Mouse (Mus musculus) intestine, embryonic 16.5 days (tissue): ENCODE data around the gene Acvr1c. TPM values are rescaled to one million over a fixed set of nuclear protein-coding genes. Genes with fewer than 3 reads are reported as not detected.
A peak's percentile ranks its signal among the peaks of the same experiment; 100 is the strongest.

ENCODE experiments used
- ATAC-seq: fragments of 200-750 bp; cut with Nextera tagmentation; 2 replicates; pipeline ENCODE4 v1.8.0; 2017; ENCODE audit warnings: moderate TSS enrichment, moderate library complexity
- H3K27ac ChIP-seq: fragments of 300-500 bp; sonication (generic); 2 replicates; pipeline ENCODE4 v1.5.1; 2014; ENCODE audit warnings: mild to moderate bottlenecking, low read length
- H3K27me3 ChIP-seq: fragments of 300-500 bp; sonication (generic); replicated peaks from 2 replicates; pipeline ENCODE4 v1.6.1; 2014; ENCODE audit warnings: low read length, control low read depth, mixed read lengths; ENCODE audit not compliant: control insufficient read depth, insufficient read depth
- H3K36me3 ChIP-seq: fragments of 300-500 bp; sonication (generic); 2 replicates; pipeline ENCODE4 v1.6.1; 2014; ENCODE audit warnings: low read length, control low read depth; ENCODE audit not compliant: control insufficient read depth, insufficient read depth
- H3K4me1 ChIP-seq: fragments of 300-500 bp; sonication (generic); 2 replicates; pipeline ENCODE4 v1.6.1; 2014; ENCODE audit warnings: low read length, control low read depth, mixed read lengths; ENCODE audit not compliant: control insufficient read depth, insufficient read depth
- H3K4me2 ChIP-seq: fragments of 300-500 bp; sonication (generic); 2 replicates; pipeline ENCODE4 v1.6.1; 2014; ENCODE audit warnings: low read depth, low read length, control low read depth
- H3K4me3 ChIP-seq: fragments of 300-500 bp; sonication (generic); 2 replicates; pipeline ENCODE4 v1.5.1; 2014; ENCODE audit warnings: mild to moderate bottlenecking, low read length
- H3K9ac ChIP-seq: fragments of 300-500 bp; sonication (generic); 2 replicates; pipeline ENCODE4 v1.6.1; 2014; ENCODE audit warnings: low read depth, low read length
- H3K9me3 ChIP-seq: fragments of 300-500 bp; sonication (generic); 2 replicates; pipeline ENCODE4 v1.6.1; 2016; ENCODE audit warnings: low read length, control low read depth; ENCODE audit not compliant: control insufficient read depth
- WGBS: fragments of 180-500 bp; shearing (Covaris S2); extraction: QIAGEN DNeasy Blood & Tissue Kit; methylation state at CpG from one replicate; pipeline ENCODE4 v1.1.7; 2014; 5-methylcytosine and 5-hydroxymethylcytosine counted together
- polyA plus RNA-seq: library from polyadenylated mRNA; unstranded; fragments of >200 nt; fragmentation: Nextera tagmentation; extraction: Ambion mirVana; gene quantifications from 2 replicates; pipeline ENCODE4 v1.2.1, GENCODE M21; 2015

Gene Acvr1c
- polyA plus RNA-seq = 3.8 and 5.3 TPM in 2 replicates

DNA sequence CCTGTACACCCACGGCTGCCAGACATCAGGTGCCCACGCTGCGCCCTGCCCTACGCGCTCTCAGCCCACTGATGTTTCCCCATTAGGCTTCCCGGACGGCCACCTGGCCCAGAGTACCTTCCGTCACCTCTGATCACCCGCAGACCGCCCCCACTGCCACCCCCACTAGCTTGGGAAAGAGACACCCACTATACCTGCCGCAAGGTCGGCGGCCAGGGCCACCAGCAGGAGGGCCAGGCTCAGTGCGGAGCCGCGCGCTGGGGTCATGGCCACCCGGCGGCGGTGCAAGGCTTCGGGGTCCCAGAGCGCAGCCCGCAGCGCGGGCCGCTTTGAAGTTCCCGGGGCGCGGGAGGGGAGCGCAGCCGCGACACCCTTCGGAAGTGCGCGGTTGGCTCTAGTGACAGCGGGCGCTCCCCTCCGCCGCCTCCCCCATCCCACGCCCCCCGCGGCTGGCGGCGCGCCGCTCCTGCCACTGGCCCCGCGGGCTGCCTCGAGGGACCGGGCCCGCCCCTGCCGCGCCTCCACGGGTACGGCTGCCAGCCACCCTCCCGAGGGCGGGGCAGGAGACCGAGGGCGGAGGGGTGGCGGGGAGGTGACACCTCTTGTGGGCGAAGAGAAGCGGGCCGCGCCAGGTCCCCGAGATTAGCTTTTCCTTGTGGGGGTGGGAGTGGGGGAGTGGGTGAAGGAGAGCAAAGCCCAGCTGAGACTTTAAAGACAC lies at the start of gene Acvr1c:
Gene Acvr1c, minus strand, starts transcription at position 482 of the 718 bp plus-strand sequence.
- ATAC-seq = peak; percentile 79
- no peak within 1 kb of the TSS for H3K27ac ChIP-seq
- H3K4me1 ChIP-seq = peaks cover 9% of the 10 kb centered on the region; the same call in 1 of the 2 replicates

GRCm38 (mm10) chr2:58403481-58403880 lies 45.8 kb upstream of the Acvr1c start:
- WGBS = 71% methylated on average over 2 of the region's 2 CpGs
- H3K4me1 ChIP-seq = no peaks in the 10 kb centered on the region
- no peaks in the 10 kb centered on the region for H3K9me3 ChIP-seq
- H3K27ac ChIP-seq = no peak overlapping the region
- H3K9ac ChIP-seq = no peak overlapping the region
- no peak overlapping the region for H3K4me3 ChIP-seq
- H3K27me3 ChIP-seq = no peaks in the 10 kb centered on the region
- no peak for ATAC-seq
- H3K4me2 ChIP-seq = no peak overlapping the region
- no peaks in the 10 kb centered on the region for H3K36me3 ChIP-seq

More for the DNA sequence above, at the start of gene Acvr1c:
- H3K4me3 ChIP-seq = peak within 1 kb of the TSS; percentile 73
- no peaks in the 10 kb centered on the region for H3K27me3 ChIP-seq
- H3K36me3 ChIP-seq = no peaks in the 10 kb centered on the region
- H3K4me2 ChIP-seq = peak within 1 kb of the TSS; percentile 98
- H3K9me3 ChIP-seq = no peaks in the 10 kb centered on the region
- under 1% methylated on average over 62 of the region's 65 CpGs for WGBS
- H3K9ac ChIP-seq = peak within 1 kb of the TSS; percentile 76

DNA sequence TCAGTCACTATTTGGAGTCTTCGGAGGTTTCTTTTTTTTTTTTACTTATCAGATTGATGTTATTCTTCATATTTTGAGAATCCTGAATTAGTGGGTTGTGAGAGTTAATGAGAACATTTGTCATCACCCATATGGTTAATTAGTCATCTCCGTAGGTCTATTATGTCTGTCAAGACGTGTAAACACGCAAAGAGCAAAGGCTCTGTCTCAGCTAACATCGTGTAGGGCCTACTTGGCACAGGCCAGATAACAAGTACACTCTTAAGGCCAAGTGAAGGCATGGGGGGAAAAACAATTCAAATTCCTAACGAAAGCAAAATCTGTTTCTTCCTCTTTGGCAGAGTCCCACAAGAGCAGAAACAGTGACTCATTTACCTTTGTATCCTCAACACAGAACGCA lies 30.9 kb upstream of the Acvr1c start:
- WGBS = 67% methylated on average over 7 of the region's 7 CpGs
- Histone ChIP-seq H3K36me3 (no peaks in the 10 kb centered on the region), H3K4me2 (no peak overlapping the region), H3K4me3 (no peak overlapping the region), H3K27ac (no peak overlapping the region), H3K9me3 (no peaks in the 10 kb centered on the region), H3K4me1 (no peaks in the 10 kb centered on the region), H3K27me3 (no peaks in the 10 kb centered on the region), H3K9ac (no peak overlapping the region)
- no peak for ATAC-seq

DNA sequence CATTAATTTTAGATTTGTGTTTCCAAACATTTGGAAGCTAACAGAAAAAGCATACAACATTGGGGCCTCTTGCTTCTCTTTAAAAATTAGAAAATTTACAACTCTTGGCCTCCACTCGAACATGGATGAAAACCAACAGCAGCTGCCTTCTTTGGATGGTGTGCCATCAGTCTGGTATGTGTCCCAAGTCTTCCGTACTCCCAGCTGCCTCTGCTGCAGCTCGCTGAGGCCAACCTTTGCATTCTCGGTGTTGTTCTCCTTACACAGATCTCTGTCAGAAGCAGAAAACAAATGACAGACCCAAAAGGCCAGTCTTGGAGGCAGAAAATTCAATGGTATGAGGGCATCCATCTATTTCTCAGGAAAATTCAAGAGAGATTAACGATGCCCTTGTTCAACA lies 22.3 kb upstream of the Acvr1c start:
- no peak overlapping the region for H3K27ac ChIP-seq
- H3K9me3 ChIP-seq = no peaks in the 10 kb centered on the region; the same call in 1 of the 2 replicates
- no peak overlapping the region for H3K4me3 ChIP-seq
- ATAC-seq = no peak
- 62% methylated on average over 5 of the region's 5 CpGs for WGBS
- no peak overlapping the region for H3K9ac ChIP-seq
- H3K4me1 ChIP-seq = no peaks in the 10 kb centered on the region
- H3K36me3 ChIP-seq = no peaks in the 10 kb centered on the region
- H3K4me2 ChIP-seq = no peak overlapping the region
- no peaks in the 10 kb centered on the region for H3K27me3 ChIP-seq

DNA sequence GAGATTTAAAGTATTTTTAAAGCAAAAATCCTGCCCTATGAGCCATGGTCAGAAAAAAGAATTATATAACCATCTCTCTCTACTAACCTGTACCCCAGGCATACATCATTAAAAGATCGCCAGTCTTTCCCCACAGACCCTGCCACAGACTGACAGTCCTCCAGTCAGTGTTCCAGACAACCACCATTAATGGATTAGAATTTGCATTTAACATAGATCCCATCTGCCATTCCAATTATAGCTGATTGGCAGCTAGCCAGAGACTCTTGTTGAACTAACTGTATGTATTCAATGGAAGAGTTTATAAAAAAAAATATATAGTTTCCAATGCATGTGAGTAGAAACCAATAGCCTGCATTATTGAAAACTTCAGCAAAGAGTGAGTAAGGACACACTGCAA lies 21.8 kb upstream of the Acvr1c start:
- ATAC-seq = no peak
- no peaks in the 10 kb centered on the region for H3K27me3 ChIP-seq
- H3K9ac ChIP-seq = no peak overlapping the region
- H3K4me2 ChIP-seq = no peak overlapping the region
- 64% methylated on average over 1 of the region's 1 CpGs for WGBS
- no peak overlapping the region for H3K27ac ChIP-seq
- H3K36me3 ChIP-seq = no peaks in the 10 kb centered on the region
- no peaks in the 10 kb centered on the region; the same call in 1 of the 2 replicates for H3K9me3 ChIP-seq
- H3K4me1 ChIP-seq = no peaks in the 10 kb centered on the region
- no peak overlapping the region for H3K4me3 ChIP-seq

DNA sequence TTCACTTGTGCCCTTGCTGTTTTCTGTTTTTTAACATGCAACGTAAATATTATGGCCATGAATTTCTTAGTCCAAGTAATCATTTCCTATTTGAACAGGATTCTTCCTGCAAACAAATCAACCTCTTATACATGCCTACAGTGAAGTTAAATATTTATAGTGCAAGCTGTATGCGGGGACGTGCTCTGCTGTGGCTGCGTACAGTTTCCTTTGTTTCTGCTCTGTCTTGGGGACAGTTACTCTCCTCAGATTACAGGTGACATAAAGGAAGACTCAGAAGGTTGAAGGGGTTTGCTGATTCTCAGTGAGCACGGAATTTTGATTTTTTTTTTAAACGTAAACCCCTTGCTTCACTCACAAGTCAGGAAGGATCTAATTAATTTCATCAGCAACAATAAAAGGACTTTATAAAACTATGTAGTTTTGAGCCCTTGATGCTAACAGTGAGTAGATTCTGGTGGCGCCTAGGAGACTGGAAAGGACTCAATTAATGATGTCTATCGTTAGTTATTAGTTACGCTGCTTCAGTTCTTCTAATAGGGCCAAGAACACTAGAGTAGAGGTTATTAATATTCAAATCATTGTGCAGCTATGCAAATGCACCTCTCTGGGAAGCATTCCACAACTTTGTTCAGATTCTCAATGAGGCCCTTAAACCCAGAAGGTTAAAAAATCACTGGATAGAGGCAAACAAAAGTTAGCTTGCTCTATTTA lies 19.9 kb upstream of the Acvr1c start:
- WGBS = 58% methylated on average over 9 of the region's 9 CpGs
- Histone ChIP-seq H3K4me1 (no peaks in the 10 kb centered on the region), H3K9me3 (no peaks in the 10 kb centered on the region; the same call in 1 of the 2 replicates), H3K9ac (no peak overlapping the region), H3K36me3 (no peaks in the 10 kb centered on the region), H3K4me3 (no peak overlapping the region), H3K27ac (no peak overlapping the region), H3K4me2 (no peak overlapping the region), H3K27me3 (no peaks in the 10 kb centered on the region)
- ATAC-seq = peak; percentile 44; the same call in 1 of the 2 replicates

- no peak overlapping the region for H3K4me2 ChIP-seq
Measured at GRCm38 (mm10) chr2:58366196-58366595, 8.5 kb upstream of the Acvr1c start.

GRCm38 (mm10) chr2:58361361-58362046 lies 3.8 kb upstream of the Acvr1c start:
- Histone ChIP-seq H3K27me3 (no peaks in the 10 kb centered on the region), H3K27ac (peak overlapping the region; percentile 61), H3K4me1 (peaks cover 6% of the 10 kb centered on the region; the same call in 1 of the 2 replicates), H3K4me2 (no peak overlapping the region), H3K4me3 (no peak overlapping the region), H3K9ac (no peak overlapping the region), H3K36me3 (no peaks in the 10 kb centered on the region), H3K9me3 (no peaks in the 10 kb centered on the region)
- peak; percentile 88 for ATAC-seq
- 78% methylated on average over 3 of the region's 3 CpGs for WGBS

More at GRCm38 (mm10) chr2:58366196-58366595, 8.5 kb upstream of the Acvr1c start:
- Histone ChIP-seq H3K27ac (no peak overlapping the region), H3K4me1 (no peaks in the 10 kb centered on the region), H3K36me3 (no peaks in the 10 kb centered on the region), H3K27me3 (no peaks in the 10 kb centered on the region), H3K4me3 (no peak overlapping the region), H3K9ac (no peak overlapping the region), H3K9me3 (no peaks in the 10 kb centered on the region)
- WGBS = 78% methylated on average over 3 of the region's 3 CpGs
- ATAC-seq = no peak

DNA sequence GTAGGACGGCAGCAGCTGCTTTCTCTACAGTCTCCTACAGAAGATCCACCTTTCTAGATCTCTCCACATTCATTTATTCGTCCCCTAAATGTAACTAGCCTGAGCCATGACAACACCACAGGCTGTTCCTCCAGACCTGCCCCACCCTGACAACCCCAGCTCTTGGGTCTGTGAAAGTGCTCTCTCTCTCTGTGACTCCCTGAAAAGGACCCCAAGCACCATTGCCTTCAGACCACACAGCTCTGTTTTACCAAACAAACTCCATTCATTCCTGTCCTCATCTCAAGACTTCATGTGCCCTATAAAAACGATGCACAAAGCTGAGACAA lies 401 bp upstream of the Acvr1c start:
- peak; percentile 15 for ATAC-seq
- Histone ChIP-seq H3K9ac (peak overlapping the region; percentile 76), H3K4me2 (peak overlapping the region; percentile 98), H3K27me3 (no peaks in the 10 kb centered on the region), H3K36me3 (no peaks in the 10 kb centered on the region), H3K4me3 (peak overlapping the region; percentile 73), H3K4me1 (peaks cover 9% of the 10 kb centered on the region; the same call in 1 of the 2 replicates), H3K27ac (no peak overlapping the region), H3K9me3 (no peaks in the 10 kb centered on the region)
- 17% methylated on average over 3 of the region's 3 CpGs for WGBS
